In the genomic region with DNA sequence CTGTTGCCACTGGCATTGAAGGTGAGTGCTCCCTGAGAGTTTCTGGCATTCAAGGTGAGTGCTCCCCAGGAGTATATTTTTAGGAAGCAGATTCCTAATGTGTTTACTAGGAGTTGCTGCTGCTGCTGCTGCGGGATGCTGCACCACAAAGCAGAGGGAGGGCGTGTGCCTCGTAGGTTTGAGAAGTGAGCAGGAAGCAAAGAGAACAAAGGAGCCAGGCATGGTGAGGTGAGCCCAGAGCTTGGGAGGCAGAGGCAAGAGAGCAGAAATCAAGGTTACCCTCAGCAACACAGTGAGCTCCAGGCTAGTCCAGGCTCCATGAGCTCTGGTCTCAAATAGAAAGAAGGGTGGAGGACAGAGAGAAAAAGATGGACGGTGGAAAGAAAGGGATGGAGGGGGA, we compare ENCODE assay signal across 27 mouse cellular contexts. TPM values are rescaled to one million over a fixed set of nuclear protein-coding genes. Genes with fewer than 3 reads are reported as not detected.
DNase-seq lines count a peak whose midpoint lies in the region; ATAC-seq and TF ChIP-seq lines count a peak whose summit lies in the region.
"Had no signal": no experiment of that assay in that cellular context is flagged by ENCODE, and none has a peak within 500 bp of the region (broad histone marks: within the 10 kb centered on the region; RNA-seq: fewer than 3 reads in every experiment).

No protein-coding gene starts in this region.

- no peak overlapping the region; the same call in 1 of the 2 replicates for H3K9ac ChIP-seq in lung, embryonic 15.5 days
- no peak overlapping the region for H3K9ac ChIP-seq in ES-Bruce4 (ENCODE audit: low read depth, poor library complexity, severe bottlenecking)
- H3K9ac ChIP-seq in stomach, postnatal 0 days (ENCODE audit: low read length) = no peak overlapping the region
- no peak overlapping the region for H3K9ac ChIP-seq in kidney, embryonic 16.5 days (replicated peaks; ENCODE audit: low read length)
- H3K9ac ChIP-seq in hindbrain, embryonic 13.5 days = no peak overlapping the region
- H3K9ac ChIP-seq: heart, embryonic 15.5 days; intestine, embryonic 15.5 days; liver, embryonic 14.5 days; midbrain, embryonic 12.5 days had no signal

- WGBS in lung, embryonic 15.5 days = 60% methylated on average over 4 of the region's 4 CpGs
- WGBS in stomach, postnatal 0 days = 51% methylated on average over 4 of the region's 4 CpGs
- 80% methylated on average over 4 of the region's 4 CpGs for WGBS in kidney, embryonic 16.5 days
- 87% methylated on average over 4 of the region's 4 CpGs for WGBS in hindbrain, embryonic 13.5 days

- no peak for TF ChIP-seq POLR2A in ES-Bruce4 (IDR thresholded peaks at IDR 0.05; ENCODE audit: insufficient read depth, low read length)

- peak; percentile 66; the same call in 1 of the 2 replicates for TF ChIP-seq EP300 in ES-Bruce4 (IDR thresholded peaks at IDR 0.05; ENCODE audit: insufficient read depth, low read depth, low read length)
- no peak for TF ChIP-seq EP300 in stomach, postnatal 0 days (optimal IDR thresholded peaks at IDR 0.05)

- peaks cover 25% of the 10 kb centered on the region for H3K36me3 ChIP-seq in lung, embryonic 15.5 days
- H3K36me3 ChIP-seq in ES-Bruce4 (ENCODE audit: control insufficient read depth, insufficient read depth, low read length, poor library complexity, severe bottlenecking) = peaks cover 6% of the 10 kb centered on the region
- H3K36me3 ChIP-seq in stomach, postnatal 0 days (ENCODE audit: control insufficient read depth, insufficient read depth, low read length) = no peaks in the 10 kb centered on the region
- H3K36me3 ChIP-seq in kidney, embryonic 16.5 days (ENCODE audit: insufficient read depth, low read length) = peaks cover 24% of the 10 kb centered on the region
- peaks cover 75% of the 10 kb centered on the region for H3K36me3 ChIP-seq in hindbrain, embryonic 13.5 days

- no peak overlapping the region for H3K4me3 ChIP-seq in lung, embryonic 15.5 days
- H3K4me3 ChIP-seq in ES-Bruce4 (ENCODE audit: low read depth, low read length) = no peak overlapping the region
- no peak overlapping the region for H3K4me3 ChIP-seq in stomach, postnatal 0 days (ENCODE audit: low read depth, low read length)
- H3K4me3 ChIP-seq in kidney, embryonic 16.5 days (ENCODE audit: low read length) = no peak overlapping the region
- H3K4me3 ChIP-seq in hindbrain, embryonic 13.5 days = no peak overlapping the region
- H3K4me3 ChIP-seq: erythroblast, embryonic 14.5 days; heart, embryonic 10.5 days; heart, embryonic 15.5 days; intestine, embryonic 15.5 days; midbrain, embryonic 12.5 days had no signal

- H3K27ac ChIP-seq in lung, embryonic 15.5 days = peak overlapping the region; percentile 86
- peak overlapping the region; percentile 20; the same call in 1 of the 2 replicates for H3K27ac ChIP-seq in ES-Bruce4 (ENCODE audit: insufficient read depth, low read length)
- no peak overlapping the region for H3K27ac ChIP-seq in stomach, postnatal 0 days (replicated peaks)
- no peak overlapping the region for H3K27ac ChIP-seq in kidney, embryonic 16.5 days (ENCODE audit: low read length)
- H3K27ac ChIP-seq in hindbrain, embryonic 13.5 days = no peak overlapping the region
- H3K27ac ChIP-seq: heart, embryonic 10.5 days; heart, embryonic 15.5 days; hindbrain, postnatal 0 days; liver, embryonic 14.5 days; midbrain, embryonic 12.5 days had no signal

- peaks cover 20% of the 10 kb centered on the region; the same call in 1 of the 2 replicates for H3K4me1 ChIP-seq in lung, embryonic 15.5 days
- H3K4me1 ChIP-seq in ES-Bruce4 (ENCODE audit: control insufficient read depth, insufficient read depth, low read length) = no peaks in the 10 kb centered on the region
- no peaks in the 10 kb centered on the region for H3K4me1 ChIP-seq in stomach, postnatal 0 days (replicated peaks; ENCODE audit: control insufficient read depth, insufficient read depth)
- H3K4me1 ChIP-seq in kidney, embryonic 16.5 days (ENCODE audit: insufficient read depth, low read length) = no peaks in the 10 kb centered on the region
- no peaks in the 10 kb centered on the region for H3K4me1 ChIP-seq in hindbrain, embryonic 13.5 days (replicated peaks)
- H3K4me1 ChIP-seq: midbrain, embryonic 12.5 days had no signal

- H3K27me3 ChIP-seq in lung, embryonic 15.5 days = no peaks in the 10 kb centered on the region
- no peaks in the 10 kb centered on the region for H3K27me3 ChIP-seq in ES-Bruce4 (ENCODE audit: control insufficient read depth, insufficient read depth, low read length, poor library complexity, severe bottlenecking)
- H3K27me3 ChIP-seq in stomach, postnatal 0 days (ENCODE audit: control insufficient read depth, insufficient read depth, low read length) = no peaks in the 10 kb centered on the region
- H3K27me3 ChIP-seq in kidney, embryonic 16.5 days (ENCODE audit: insufficient read depth, low read length) = no peaks in the 10 kb centered on the region
- H3K27me3 ChIP-seq in hindbrain, embryonic 13.5 days = no peaks in the 10 kb centered on the region
- H3K27me3 ChIP-seq: heart, embryonic 15.5 days; intestine, embryonic 15.5 days; midbrain, embryonic 12.5 days had no signal

- TF ChIP-seq CTCF in ES-Bruce4 (IDR thresholded peaks at IDR 0.05; ENCODE audit: low read depth, low read length) = no peak
- TF ChIP-seq CTCF in stomach, postnatal 0 days (IDR thresholded peaks at IDR 0.05; ENCODE audit: low read depth) = no peak

- H3K9me3 ChIP-seq in lung, embryonic 15.5 days = no peaks in the 10 kb centered on the region
- H3K9me3 ChIP-seq in ES-Bruce4 (replicated peaks; ENCODE audit: control insufficient read depth, insufficient read depth, low read length, poor library complexity, severe bottlenecking) = no peaks in the 10 kb centered on the region
- H3K9me3 ChIP-seq in stomach, postnatal 0 days (ENCODE audit: control insufficient read depth, low read length) = no peaks in the 10 kb centered on the region
- H3K9me3 ChIP-seq in kidney, embryonic 16.5 days (ENCODE audit: low read length) = peaks cover 3% of the 10 kb centered on the region; the same call in 1 of the 2 replicates
- no peaks in the 10 kb centered on the region for H3K9me3 ChIP-seq in hindbrain, embryonic 13.5 days
- H3K9me3 ChIP-seq: heart, embryonic 10.5 days; heart, embryonic 15.5 days; intestine, embryonic 15.5 days; midbrain, embryonic 12.5 days had no signal

- DNase-seq in lung, postnatal 14 days = no peak
- DNase-seq in ZHBTc4 (ENCODE audit: low read depth, low spot score) = peak; percentile 68
- DNase-seq in stomach, postnatal 0 days (ENCODE audit: low spot score) = peak; percentile 41
- DNase-seq: adrenal gland, adult 2 months; adrenal gland, postnatal 36 days; cerebellum, adult 2 months; cerebellum, postnatal 14 days; kidney, adult 8-10 months; kidney, postnatal 10 days; layer of hippocampus, postnatal 36 days; left cerebral cortex, postnatal 4 days; liver; thymus, adult 2 months; thymus, postnatal 36 days had no signal

- no peak for ATAC-seq in lung, embryonic 15.5 days (ENCODE audit: borderline replicate concordance, extremely low read depth, low FRiP score, low TSS enrichment)
- ATAC-seq in stomach, postnatal 0 days (ENCODE audit: low FRiP score, low TSS enrichment) = no peak
- ATAC-seq in kidney, embryonic 16.5 days (ENCODE audit: low FRiP score, low TSS enrichment) = no peak
- no peak for ATAC-seq in hindbrain, embryonic 13.5 days (ENCODE audit: low FRiP score)
- ATAC-seq: CD4-positive, CD25-positive, alpha-beta regulatory T cell, adult 4 months; forebrain, embryonic 16.5 days; hindbrain, postnatal 0 days; intestine, embryonic 15.5 days had no signal

- H3K4me2 ChIP-seq in lung, embryonic 15.5 days = no peak overlapping the region
- H3K4me2 ChIP-seq in stomach, postnatal 0 days (replicated peaks; ENCODE audit: low read depth) = no peak overlapping the region
- H3K4me2 ChIP-seq in kidney, embryonic 16.5 days (replicated peaks; ENCODE audit: low read depth, low read length) = no peak overlapping the region
- H3K4me2 ChIP-seq in hindbrain, embryonic 13.5 days = no peak overlapping the region
- H3K4me2 ChIP-seq: heart, embryonic 15.5 days; intestine, embryonic 15.5 days; midbrain, embryonic 12.5 days had no signal

RNA-seq across cellular contexts. Expression of gene Pitpnm2, which starts 13.7 kb away (rescaled TPM):
- 6.2 and 6.7 TPM in 2 replicates for polyA plus RNA-seq in lung, embryonic 15.5 days (2015; fragmentation: Nextera tagmentation; extraction: Ambion mirVana)
- 13.0 and 13.1 TPM in 2 replicates for polyA plus RNA-seq in ES-Bruce4 (2011; ENCODE audit: insufficient read depth, insufficient read length, low read depth, missing spikeins)
- 1.8 and 2.3 TPM in 2 replicates for polyA plus RNA-seq in stomach, postnatal 0 days (2015; fragmentation: Nextera tagmentation; extraction: Ambion mirVana)
- polyA plus RNA-seq in kidney, embryonic 16.5 days (2015; fragmentation: Nextera tagmentation; extraction: Ambion mirVana) = 3.9 and 4.1 TPM in 2 replicates
- polyA plus RNA-seq in hindbrain, embryonic 13.5 days (2015; fragmentation: Nextera tagmentation; extraction: Ambion mirVana) = 7.4 and 8.3 TPM in 2 replicates

Comparison
In these comparisons a context has a peak if more than half of its experiments do, and no peak if none do; other contexts are left out.
1. H3K27ac ChIP-seq: peak in lung, embryonic 15.5 days (single experiment) and ES-Bruce4 (single experiment); none in stomach, postnatal 0 days (single experiment), kidney, embryonic 16.5 days (single experiment) and hindbrain, embryonic 13.5 days (single experiment).